Mouse (Mus musculus) spleen, postnatal 14 days (tissue): Measurements from ENCODE around the gene Poc5.

Source experiments
- DNase-seq, 2 experiments: peaks; one replicate each; pipeline ENCODE4 v3.0.0; 2021 to 2022; ENCODE audit warnings: low spot score in 2 of 2

Gene Poc5

DNA sequence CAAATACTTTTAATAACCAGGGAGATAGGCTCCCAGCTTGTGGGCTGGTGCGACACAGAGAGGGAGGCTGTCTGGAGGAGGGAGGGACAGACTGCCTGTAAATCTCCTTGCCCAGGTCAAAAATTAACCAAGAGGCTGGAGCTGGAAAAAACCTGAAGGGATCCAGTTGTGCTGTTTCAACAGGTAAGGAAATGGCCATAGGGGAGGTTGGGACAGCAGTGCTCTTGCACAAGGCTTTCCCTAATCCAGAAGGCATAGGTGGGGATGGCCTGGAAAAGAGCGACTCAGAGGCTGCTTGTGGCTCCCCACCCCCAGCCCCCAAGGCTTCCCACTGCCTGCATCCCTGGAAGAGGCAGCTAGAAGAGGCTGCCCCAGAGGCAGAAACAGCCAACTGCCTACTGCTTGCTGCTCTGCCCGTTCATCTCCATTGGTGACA, 44.3 kb downstream of the Poc5 start:
- DNase-seq: no peak

GRCm38 (mm10) chr13:96433041-96433440, 44.9 kb downstream of the Poc5 start:
- DNase-seq: no peak

- no peak for DNase-seq
Observed at GRCm38 (mm10) chr13:96433648-96434190, 45.6 kb downstream of the Poc5 start.

- no peak for DNase-seq
Observed at GRCm38 (mm10) chr13:96434899-96435331, 46.8 kb downstream of the Poc5 start.

DNA sequence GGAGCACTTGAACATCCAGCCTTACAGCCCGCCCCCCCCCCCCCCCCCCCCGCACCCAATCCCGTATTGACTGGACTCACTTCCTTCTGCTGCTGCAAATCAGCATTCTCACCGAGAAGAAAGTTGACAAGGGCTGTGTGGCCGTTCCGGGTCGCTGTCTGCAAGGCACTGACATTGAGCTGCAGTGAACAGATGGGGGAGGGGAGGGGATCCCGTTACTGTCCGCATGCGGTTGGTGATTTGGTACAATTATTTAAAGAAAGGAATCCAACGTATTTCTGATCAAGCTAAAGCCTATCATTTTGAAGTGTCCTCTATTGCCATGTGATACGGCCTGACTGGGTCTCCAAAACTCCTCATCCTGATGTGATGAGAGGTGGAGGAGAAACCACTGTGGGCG, 47.7 kb downstream of the Poc5 start:
- no peak for DNase-seq

DNA sequence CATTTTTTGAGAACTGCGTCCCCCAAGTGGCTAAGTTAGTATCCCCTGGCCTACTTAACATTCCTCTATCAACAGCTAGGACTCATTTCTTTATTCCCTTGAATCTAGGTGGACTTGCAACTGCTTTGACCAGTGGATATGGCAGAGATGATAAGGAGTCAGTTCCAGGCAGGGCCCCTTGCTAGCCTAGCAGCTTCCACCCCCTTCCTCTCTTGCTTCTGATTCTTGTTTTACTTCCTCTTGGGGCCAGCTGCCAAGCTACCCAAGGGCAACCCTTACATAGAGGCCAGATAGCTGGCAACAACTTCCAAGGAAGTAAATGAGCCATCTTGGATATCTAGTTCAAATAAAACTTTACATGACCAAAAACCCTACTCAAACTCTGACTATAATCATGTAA, 48.8 kb downstream of the Poc5 start:
- DNase-seq: no peak

GRCm38 (mm10) chr13:96440436-96440835, 52.3 kb downstream of the Poc5 start:
- DNase-seq: no peak

GRCm38 (mm10) chr13:96450205-96450856, 62.2 kb downstream of the Poc5 start:
- DNase-seq: no peak

DNA sequence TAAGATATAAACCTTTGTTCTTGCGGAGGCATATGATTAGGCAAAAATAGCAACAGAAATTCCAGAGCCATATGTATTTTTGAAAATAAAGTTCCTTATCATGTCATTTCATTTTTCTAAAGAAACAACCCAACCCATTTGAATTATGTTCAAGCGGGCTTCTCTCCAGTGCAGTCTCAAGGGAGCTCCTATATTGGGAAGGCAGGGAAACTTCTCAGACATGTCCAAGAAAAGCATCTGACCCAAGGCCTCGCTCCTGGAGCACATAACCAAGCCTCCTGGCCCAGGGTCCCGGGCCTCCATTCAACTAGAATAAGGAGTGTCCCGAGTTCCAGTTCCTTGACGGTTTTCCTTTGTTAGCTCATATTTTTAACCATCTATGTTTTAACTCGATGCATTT, 62.8 kb downstream of the Poc5 start:
- no peak for DNase-seq

GRCm38 (mm10) chr13:96451386-96452140, 63.5 kb downstream of the Poc5 start:
- DNase-seq: no peak

- DNase-seq: no peak
Observed at GRCm38 (mm10) chr13:96452621-96453020, 64.5 kb downstream of the Poc5 start.

DNA sequence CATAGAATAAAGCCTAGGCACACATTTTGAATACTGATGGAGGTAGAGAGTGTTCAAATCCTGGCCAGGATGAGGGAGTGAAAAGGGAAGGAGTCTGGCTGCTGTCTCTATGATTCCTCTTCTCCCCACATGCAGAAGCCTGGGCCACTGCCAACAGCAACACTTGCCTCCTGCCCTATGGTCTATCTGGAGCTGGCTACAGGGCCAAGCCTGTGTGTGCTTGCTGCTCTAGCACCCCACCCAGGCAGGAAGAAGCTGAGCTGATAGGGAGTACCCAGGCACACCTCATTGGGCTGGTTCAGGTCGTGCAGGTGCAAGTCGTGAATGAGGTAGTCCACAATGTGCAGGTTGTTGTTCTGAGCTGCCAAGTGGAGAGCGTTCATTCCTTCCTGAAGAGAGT, 66.2 kb downstream of the Poc5 start:
- no peak for DNase-seq

GRCm38 (mm10) chr13:96457566-96457965, 69.5 kb downstream of the Poc5 start:
- no peak for DNase-seq

DNA sequence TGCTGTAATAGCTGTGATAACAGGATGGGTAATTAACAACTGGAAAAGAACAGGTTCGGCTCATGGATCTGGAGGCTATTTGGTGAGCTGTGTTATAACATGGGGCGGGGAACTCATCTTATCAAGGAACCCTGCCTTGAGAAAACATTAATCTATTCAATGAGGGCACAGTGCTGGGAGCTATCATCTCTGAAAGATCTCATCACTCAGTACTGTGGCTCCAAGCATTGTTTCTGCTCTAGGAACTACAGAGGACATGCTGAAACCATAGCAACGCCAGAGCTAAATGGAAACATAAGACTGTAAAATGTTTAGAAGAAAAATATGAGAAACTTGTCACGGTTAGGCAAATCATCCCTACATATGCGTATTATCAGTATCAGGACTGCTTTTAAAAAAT, 69.9 kb downstream of the Poc5 start:
- DNase-seq: no peak

DNA sequence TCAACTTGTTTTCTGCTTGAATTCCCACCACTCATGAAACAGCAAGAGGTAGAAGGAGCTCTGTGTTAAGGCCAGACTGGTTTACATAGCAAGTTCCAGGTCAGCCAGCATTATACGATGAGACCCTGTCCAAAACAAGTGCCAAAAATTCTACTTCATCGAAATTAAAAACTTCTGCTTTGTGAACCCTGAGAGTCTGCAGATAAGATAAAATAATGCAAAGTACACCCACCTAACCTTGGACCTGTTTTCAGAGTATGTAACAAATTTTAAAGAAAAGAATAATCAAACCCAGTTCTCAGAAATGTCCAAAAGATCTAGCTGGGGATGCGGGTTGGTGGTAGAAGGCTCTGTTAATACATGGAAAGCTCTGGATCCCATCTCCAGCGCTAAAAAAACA, 70.5 kb downstream of the Poc5 start:
- no peak for DNase-seq

GRCm38 (mm10) chr13:96462644-96463043, 74.5 kb downstream of the Poc5 start:
- no peak for DNase-seq

DNA sequence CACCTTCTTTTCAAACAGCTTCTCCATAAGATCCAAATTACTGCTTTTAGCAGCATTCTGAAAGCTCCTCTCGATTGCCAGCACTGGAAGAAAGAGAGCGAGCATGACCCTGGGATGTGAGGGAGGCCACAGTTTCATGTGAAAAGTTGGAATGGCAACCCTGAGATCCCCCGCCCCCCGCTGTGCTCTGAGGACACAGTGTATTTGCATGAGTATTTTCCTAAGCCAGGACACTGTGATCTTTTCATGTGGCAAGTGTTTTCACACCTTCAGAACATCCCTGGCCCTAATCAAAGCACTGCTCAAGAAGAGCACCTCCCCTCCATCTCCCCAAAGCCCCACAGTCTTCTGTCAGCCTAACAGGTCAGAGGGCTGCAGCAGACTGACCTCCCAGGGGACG, 77.2 kb downstream of the Poc5 start:
- no peak for DNase-seq
